Mouse (Mus musculus) hindlimb bud, embryonic 11.5 days (tissue): ENCODE measurements around the gene Wfdc15b.

Experiments
- DNase-seq: peaks from one replicate; pipeline ENCODE4 v3.0.0-alpha.2; 2012; ENCODE audit warnings: low read depth, low spot score; ENCODE audit errors: extremely low spot score

Gene Wfdc15b

DNA sequence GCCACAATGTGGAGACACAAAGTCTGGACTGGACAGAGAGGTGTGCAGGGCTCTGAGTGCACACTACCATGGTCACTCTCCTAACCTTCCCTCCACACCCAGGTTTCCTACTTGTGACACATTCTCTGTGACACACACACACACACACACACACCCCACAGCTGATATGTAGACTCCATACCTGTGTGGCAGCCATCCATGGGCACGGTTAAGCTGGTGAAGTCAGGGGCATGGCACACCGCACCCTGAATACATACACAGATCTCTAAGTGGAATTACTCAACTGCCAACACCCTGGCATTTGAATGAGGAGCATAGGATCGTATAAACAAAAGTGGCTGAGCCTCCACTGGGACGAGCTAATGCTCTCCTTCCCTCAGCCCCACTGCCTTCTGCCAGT is 40.7 kb downstream of the Wfdc15b start:
- DNase-seq, result no peak

DNA sequence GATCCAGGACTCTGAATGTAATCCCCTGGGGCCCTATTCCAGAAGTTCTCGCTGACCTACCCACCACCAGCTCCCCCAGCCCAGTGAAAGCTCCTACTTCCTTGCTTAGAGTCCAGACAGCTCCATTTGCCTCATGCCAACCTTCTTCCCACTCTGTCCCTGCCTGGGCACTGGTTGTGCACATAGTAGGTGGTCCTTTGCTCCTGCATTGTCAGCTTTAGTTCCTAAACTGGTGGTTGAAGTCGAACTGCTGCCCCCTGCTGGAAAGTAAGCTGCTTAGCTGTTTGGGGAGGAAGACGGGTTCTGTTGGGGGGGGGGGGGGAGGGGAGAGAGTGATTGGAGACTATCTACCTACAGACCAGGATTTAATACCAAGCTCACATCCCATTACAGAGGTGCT is 41.3 kb downstream of the Wfdc15b start:
- DNase-seq, result no peak

DNA sequence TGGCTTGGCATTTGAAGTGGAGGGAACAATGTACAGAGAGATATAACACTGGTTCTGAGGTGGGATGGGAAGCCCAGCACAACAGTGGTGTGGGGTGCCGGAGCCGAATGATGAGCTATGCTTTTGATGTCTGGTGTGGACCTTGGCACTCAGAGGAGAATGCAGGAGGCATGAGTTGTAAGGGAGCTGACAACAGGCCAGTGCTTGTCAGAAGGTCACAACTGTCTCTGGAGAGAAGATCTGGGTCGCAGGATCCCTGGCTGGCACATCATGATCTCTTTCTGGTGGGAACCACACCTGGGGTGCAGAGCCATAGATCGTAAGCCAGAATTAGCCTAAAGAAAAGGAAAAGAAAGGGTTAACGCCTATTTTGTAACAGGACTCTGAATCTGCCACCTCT is 43.6 kb downstream of the Wfdc15b start:
- DNase-seq, result no peak

- DNase-seq, result no peak
Measured at GRCm38 (mm10) chr2:164175850-164176249, 45.6 kb downstream of the Wfdc15b start.

DNA sequence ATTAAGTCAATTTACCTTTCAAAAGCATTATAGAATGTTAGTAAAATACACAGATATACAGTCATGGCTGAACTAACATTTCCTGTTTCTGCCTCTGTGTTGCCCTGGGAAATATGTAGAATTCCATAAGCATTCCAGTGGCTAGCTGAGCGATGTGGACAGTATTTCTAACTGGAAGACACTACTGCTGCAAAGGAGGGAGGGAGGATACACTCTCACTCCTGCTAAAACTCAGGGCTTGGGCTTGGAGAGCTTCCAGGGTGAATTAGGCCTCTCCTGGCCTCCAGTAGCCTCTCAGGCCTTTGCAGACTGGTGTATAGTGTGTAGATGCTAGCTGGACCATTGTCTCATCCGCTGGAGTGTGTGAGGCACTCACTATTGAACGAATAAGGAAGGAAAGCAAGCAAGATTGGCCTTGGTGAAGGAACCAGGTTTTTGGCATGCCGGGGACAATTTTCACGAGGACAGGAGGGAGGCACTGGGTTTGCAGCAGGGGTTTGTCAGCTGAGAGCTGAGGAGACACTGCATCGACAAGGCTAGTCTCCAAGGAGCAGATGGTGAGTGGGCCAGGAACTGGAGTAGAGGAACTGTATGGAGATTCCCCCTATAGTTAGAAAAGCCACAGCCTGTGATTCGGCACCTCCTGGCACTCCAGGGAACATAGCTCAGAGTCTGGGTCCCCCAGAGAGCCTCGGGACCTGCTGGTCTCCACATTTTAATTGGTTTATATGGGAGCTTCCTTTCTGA is 46.6 kb downstream of the Wfdc15b start:
- no peak for DNase-seq

DNA sequence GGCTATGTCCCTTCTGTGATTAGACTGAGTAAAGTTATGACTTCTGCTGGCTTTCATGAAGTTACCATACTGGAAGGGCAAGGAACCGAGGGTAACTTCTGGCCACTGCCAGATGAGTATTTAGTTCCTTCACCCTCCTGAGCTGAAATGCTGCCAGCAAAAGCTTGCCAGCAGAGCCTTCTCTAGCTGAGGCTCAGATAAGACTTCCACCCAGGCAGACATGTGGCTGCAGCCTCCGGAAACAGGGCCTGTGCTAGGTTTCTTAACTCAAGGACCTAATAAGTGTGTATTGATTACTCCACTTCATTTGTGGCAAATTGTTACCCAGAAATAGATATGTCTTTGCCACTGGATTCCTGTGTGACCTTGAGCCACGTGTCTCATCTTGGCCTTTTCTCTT is 48.1 kb downstream of the Wfdc15b start:
- no peak for DNase-seq

DNA sequence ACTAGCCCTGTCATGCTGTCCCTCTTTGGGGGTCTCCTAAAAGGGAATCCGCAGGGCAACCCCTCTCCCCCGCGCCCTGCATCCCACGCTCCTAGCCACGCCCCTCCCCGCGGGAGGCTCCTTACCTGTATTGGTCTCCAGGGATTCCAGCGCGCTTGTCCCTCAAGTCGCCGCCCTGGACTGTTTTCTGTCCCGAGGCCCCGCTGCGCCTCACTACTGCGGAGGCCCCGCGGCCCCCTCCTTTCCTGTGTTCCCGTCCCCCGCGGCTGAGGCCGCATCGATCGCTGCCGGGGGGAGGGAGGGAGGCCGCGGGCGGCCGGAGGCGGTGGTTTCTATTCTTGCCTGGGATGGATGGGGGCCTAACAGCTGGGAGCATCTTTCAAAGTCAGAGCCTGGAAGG is 50.6 kb downstream of the Wfdc15b start, which contains the start of gene Kcns1:
Gene Kcns1 (minus strand): TSS at position 212 of the 400 bp plus-strand sequence.
- DNase-seq, result no peak

DNA sequence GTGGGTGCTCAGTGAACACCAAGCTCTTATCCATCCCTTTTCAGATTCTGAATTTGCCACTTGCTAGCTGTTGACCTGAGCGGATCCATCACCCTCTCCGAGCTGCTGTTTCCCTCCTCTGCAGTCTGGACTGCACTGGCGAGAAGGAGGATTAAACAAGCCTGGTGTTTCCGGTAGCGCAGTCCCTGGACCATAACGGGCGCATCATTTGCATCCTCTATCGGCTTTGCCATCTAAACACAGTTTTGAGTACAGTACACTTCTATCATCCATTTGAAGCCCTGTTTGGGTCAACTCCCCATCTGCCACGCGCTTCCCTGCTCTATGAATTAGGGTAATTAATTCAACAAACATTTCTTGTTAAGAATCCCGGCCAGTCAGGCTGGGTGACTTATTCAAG is 51.1 kb downstream of the Wfdc15b start:
- no peak for DNase-seq

DNA sequence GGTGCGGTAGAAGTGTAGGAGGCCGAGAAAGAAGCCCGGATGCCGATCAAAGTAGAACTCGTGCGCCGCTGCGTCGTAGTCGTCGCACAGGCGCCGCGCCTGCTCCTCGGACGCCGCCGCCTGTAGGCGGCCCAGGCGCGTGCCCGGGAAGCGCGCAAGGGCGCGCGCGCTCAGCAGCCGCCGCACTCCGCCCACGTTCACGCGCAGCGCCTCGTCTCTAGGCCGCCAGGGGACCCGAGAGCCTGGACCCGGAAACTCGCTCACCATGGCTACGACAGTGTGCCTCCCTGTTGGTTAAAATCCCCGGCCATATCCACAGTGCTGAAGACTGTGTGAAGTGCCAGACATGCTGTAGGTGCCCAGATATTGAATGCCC is 52.9 kb downstream of the Wfdc15b start:
- no peak for DNase-seq

DNA sequence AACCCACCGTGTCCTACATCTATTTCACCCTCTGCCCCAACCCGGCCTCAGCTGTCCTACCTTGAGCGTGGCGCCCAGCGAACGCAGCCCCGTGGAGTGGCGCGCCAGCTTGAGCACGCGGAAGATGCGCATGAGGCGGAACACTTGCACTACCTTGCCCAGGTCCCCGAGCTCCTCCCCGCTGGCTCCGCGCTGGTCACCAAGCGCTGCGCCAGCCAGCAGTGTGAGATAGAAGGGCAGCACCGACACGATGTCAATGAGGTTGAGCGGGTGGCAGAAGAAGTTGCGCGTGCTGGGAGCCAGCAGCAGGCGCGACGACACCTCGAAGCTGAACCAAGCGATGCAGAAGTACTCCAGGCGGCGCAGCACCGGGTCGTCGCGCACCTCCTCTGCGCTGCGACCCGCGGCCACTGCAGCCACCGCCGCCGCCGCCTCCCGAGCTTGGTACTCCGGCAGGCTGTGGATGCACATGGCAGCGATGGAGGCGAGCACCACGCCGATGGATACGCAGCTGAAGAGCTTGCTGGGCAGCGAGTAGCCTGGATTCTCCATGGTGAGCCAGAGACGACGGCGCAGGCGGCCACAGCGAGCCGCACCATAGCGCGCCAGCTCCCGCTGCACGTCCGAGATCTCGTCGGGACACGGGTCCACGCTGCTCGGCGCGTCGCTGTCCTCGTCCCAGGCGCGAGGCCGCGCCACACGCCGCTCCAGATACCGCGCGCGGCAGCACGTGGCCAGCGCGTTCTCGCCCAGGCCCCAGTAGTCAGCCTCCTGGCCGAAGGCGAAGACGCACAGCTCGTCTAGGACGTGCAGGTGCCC is 53.5 kb downstream of the Wfdc15b start:
- no peak for DNase-seq

DNA sequence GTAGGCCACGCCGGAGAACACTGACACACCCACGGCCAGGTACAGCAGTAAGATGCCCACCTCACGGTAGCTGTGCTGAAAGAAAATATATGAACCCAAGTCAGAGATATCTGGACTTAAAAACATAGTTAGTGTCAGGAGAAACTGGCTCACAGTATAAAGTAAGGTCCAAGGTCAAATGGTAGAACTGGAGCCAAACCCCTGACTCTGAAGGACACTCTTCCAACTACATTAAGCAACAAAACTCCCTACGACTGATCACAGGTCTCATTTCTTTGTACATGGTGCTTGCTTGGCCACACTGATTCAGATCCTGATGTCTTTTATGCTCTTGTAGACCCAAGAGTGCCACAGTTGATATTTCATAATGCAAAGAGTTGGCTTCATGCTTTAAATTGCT is 56.5 kb downstream of the Wfdc15b start:
- DNase-seq, result no peak
